Mouse (Mus musculus) embryo, embryonic 10 days (tissue): Measurements from ENCODE around the gene Fbxw10.

ENCODE experiments used
- DNase-seq: peaks from one replicate; pipeline ENCODE4 v3.0.0-alpha.2; 2015; ENCODE audit warnings: low spot score

Fbxw10 gene

GRCm38 (mm10) chr11:62844562-62844961, 2.3 kb upstream of the Fbxw10 start:
- DNase-seq: no peak

- DNase-seq: no peak
These were observed 1.1 kb upstream of the Fbxw10 start for GRCm38 (mm10) chr11:62845730-62846129.

- DNase-seq: no peak
These were observed 854 bp downstream of the Fbxw10 start for GRCm38 (mm10) chr11:62847655-62848191.

GRCm38 (mm10) chr11:62848301-62848700, 1.4 kb downstream of the Fbxw10 start:
- DNase-seq: peak; percentile 62

GRCm38 (mm10) chr11:62851199-62851598, 4.3 kb downstream of the Fbxw10 start:
- DNase-seq: peak; percentile 50

GRCm38 (mm10) chr11:62853334-62853733, 6.5 kb downstream of the Fbxw10 start:
- no peak for DNase-seq

GRCm38 (mm10) chr11:62865562-62865961, 18.7 kb downstream of the Fbxw10 start:
- DNase-seq: no peak

- DNase-seq: no peak
These were observed 19.8 kb downstream of the Fbxw10 start for GRCm38 (mm10) chr11:62866685-62867084.

- DNase-seq: no peak
These were observed 22.3 kb downstream of the Fbxw10 start for GRCm38 (mm10) chr11:62869201-62869600.

- DNase-seq: no peak
These were observed 23.0 kb downstream of the Fbxw10 start for GRCm38 (mm10) chr11:62869715-62870371.

- no peak for DNase-seq
These were observed 26.6 kb downstream of the Fbxw10 start for GRCm38 (mm10) chr11:62873479-62873878.

GRCm38 (mm10) chr11:62875696-62876095, 28.8 kb downstream of the Fbxw10 start:
- peak; percentile 31 for DNase-seq

GRCm38 (mm10) chr11:62876445-62876844, 29.6 kb downstream of the Fbxw10 start:
- no peak for DNase-seq

- DNase-seq: no peak
These were observed 30.5 kb downstream of the Fbxw10 start for GRCm38 (mm10) chr11:62877391-62877790.

GRCm38 (mm10) chr11:62878728-62879127, 31.9 kb downstream of the Fbxw10 start:
- DNase-seq: no peak

- DNase-seq: peak; percentile 98
These were observed 32.6 kb downstream of the Fbxw10 start, which contains the start of gene Tvp23b for GRCm38 (mm10) chr11:62879220-62880048. Gene Tvp23b (plus strand): TSS chr11:62879455.

- DNase-seq: no peak
These were observed 36.5 kb downstream of the Fbxw10 start for GRCm38 (mm10) chr11:62883407-62883806.

GRCm38 (mm10) chr11:62885323-62885722, 38.5 kb downstream of the Fbxw10 start:
- no peak for DNase-seq

- DNase-seq: no peak
These were observed 43.9 kb downstream of the Fbxw10 start for GRCm38 (mm10) chr11:62890796-62891195.

- no peak for DNase-seq
These were observed 44.9 kb downstream of the Fbxw10 start for GRCm38 (mm10) chr11:62891763-62892162.

GRCm38 (mm10) chr11:62901699-62902323, 54.9 kb downstream of the Fbxw10 start:
- DNase-seq: peak; percentile 91

- DNase-seq: no peak
These were observed 57.1 kb downstream of the Fbxw10 start for GRCm38 (mm10) chr11:62903871-62904495.
